Mouse (Mus musculus): ENCODE results near the gene Gm16451. TPM values are rescaled to one million over a fixed set of nuclear protein-coding genes. Genes with fewer than 3 reads are reported as not detected.
"Not testable (repeated sequence)": the region's sequence is repeated elsewhere in the genome, so short reads cannot be mapped to it uniquely, and the experiment has no call there.

The Gm16451 gene
- not detected for total RNA-seq (2021)

GRCm38 (mm10) chr7:22118145-22118544 is at the start of gene Gm16451:
TSS of gene Gm16451 (minus strand) at chr7:22118245.
- DNase-seq (ENCODE audit: extremely low spot score in 1 of 2, low spot score in 2 of 2); intact Hi-C loops (cut with DNase I): not testable (repeated sequence)

- DNase-seq (ENCODE audit: extremely low spot score in 1 of 2, low spot score in 2 of 2); intact Hi-C loops (cut with DNase I): not testable (repeated sequence)
Observed at GRCm38 (mm10) chr7:22163935-22164334, 45.9 kb upstream of the Gm16451 start, which contains the start of gene Vmn1r142. TSS of gene Vmn1r142 (minus strand) at chr7:22164035.

GRCm38 (mm10) chr7:22134641-22135040 is 16.6 kb upstream of the Gm16451 start, which contains the start of gene Gm10666:
TSS of gene Gm10666 (minus strand) at chr7:22134741.
- intact Hi-C loops (cut with DNase I); DNase-seq (ENCODE audit: extremely low spot score in 1 of 2, low spot score in 2 of 2): not testable (repeated sequence)

- intact Hi-C loops (cut with DNase I); DNase-seq (ENCODE audit: extremely low spot score in 1 of 2, low spot score in 2 of 2): not testable (repeated sequence)
Observed at GRCm38 (mm10) chr7:22068757-22069156, 49.3 kb downstream of the Gm16451 start, which contains the start of gene Vmn1r139. TSS of gene Vmn1r139 (plus strand) at chr7:22069057.

Other genes starting within 250 kb of the Gm16451 start
- gene Gm5891, start 197.0 kb downstream of the Gm16451 start, total RNA-seq (2021): not detected
- not detected for gene Vmn1r137, start 123.7 kb downstream of the Gm16451 start, total RNA-seq (2021)
- not detected for gene Vmn1r138, start 89.3 kb downstream of the Gm16451 start, total RNA-seq (2021)
- not detected for gene Gm6176, start 61.9 kb downstream of the Gm16451 start, total RNA-seq (2021)
- not detected for gene Vmn1r139, start 49.2 kb downstream of the Gm16451 start, total RNA-seq (2021)
- not detected for gene Gm10666, start 16.5 kb upstream of the Gm16451 start, total RNA-seq (2021)
- gene Vmn1r142, start 45.8 kb upstream of the Gm16451 start, total RNA-seq (2021): not detected
- not detected for gene Vmn1r143, start 71.1 kb upstream of the Gm16451 start, total RNA-seq (2021)
- not detected for gene Gm8653, start 83.0 kb upstream of the Gm16451 start, total RNA-seq (2021)
- not detected for gene Gm8453, start 111.2 kb upstream of the Gm16451 start, total RNA-seq (2021)
- not detected for gene Gm4187, start 211.5 kb upstream of the Gm16451 start, total RNA-seq (2021)

Data from left cerebral cortex, postnatal 10 days (tissue).